Mouse (Mus musculus) heart, adult 2 months (tissue): ENCODE measurements around the gene Elovl6.

Source experiments
- CTCF ChIP-seq: fragments of 200-600 bp; IDR thresholded peaks from 2 replicates; pipeline ENCODE4 v1.8.1; 2022; ENCODE audit warnings: antibody characterized with exemption, mild to moderate bottlenecking, moderate library complexity
- POLR2A ChIP-seq: fragments of 200-500 bp; IDR thresholded peaks from 2 replicates; pipeline ENCODE4 v1.6.1; 2011; ENCODE audit warnings: mild to moderate bottlenecking, low read depth, low read length, control low read depth; ENCODE audit not compliant: insufficient read depth

DNA sequence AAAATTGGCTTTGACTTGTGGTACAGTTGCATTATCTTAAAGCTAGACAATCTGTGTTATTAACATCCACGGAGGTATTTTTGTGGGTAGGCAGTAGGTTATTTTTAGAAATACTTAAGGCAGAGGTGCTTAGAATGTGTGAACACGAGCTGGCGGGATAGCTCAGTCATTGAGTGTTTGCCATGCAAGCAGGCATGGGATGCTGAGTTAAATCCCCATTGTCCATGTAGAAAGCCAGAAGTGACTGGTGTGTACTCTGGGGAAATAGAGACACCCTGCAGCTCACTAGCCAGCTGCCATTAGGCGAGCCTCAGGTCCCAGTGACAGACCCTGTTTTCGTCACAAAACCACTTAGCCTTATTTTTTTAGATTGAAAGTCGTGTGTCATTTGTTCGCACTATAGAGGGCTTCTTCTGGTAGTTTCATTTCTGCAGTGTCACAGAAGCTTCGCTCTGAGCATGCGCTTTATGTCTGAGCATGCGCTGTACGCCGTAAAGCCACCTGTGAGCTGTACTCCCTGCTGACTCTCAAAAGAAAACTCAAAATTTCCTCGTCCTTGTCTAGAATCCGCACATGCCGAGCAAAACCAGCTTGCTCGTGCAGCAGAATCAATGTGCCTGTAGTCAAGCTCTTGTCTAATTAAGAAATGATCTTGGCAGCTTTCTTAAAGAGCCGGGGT is 58.5 kb downstream of the Elovl6 start:
- no peak for TF ChIP-seq POLR2A
- no peak for TF ChIP-seq CTCF
